Mouse (Mus musculus) activated CD4-positive, CD25-positive, alpha-beta regulatory T cell, adult 4 months (primary cell): ENCODE data around the gene Med17. TPM values are rescaled to one million over a fixed set of nuclear protein-coding genes. Genes with fewer than 3 reads are reported as not detected.

ENCODE experiments used
- ATAC-seq: one replicate; pipeline ENCODE4 v1.8.0; 2017
- polyA plus RNA-seq, 2 experiments: library from polyadenylated mRNA; unstranded; fragments of 100-300 nt; shearing (Covaris generic); gene quantifications; one replicate each; pipeline ENCODE4 v1.2.1; 2017

Med17 gene
- polyA plus RNA-seq, 2 experiments from 2014 or later, result 23.7 to 33.2 TPM

- ATAC-seq, result no peak
These were observed 46.1 kb downstream of the Med17 start for GRCm38 (mm10) chr9:15233604-15234003.

GRCm38 (mm10) chr9:15232445-15232844 is 47.3 kb downstream of the Med17 start:
- ATAC-seq, result no peak

DNA sequence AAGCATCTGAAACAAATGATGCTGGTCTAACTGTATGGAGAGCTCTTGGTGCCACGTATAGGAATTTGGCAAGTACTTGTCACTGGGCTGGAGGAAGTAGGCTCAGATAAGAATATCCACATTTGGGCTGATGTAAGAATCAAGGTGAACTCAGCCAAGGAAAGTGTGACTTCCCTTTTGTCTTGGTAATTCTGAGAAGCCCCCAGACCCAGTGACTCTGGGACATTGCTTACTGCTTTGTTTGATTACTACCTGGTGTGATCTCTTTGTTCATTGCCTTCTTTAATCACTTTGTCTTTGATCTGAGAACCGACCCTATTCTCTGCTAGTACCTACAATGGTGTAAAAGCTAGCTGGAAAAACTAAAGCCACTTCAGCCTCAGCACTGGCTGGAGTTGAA is 54.8 kb downstream of the Med17 start:
- no peak for ATAC-seq

DNA sequence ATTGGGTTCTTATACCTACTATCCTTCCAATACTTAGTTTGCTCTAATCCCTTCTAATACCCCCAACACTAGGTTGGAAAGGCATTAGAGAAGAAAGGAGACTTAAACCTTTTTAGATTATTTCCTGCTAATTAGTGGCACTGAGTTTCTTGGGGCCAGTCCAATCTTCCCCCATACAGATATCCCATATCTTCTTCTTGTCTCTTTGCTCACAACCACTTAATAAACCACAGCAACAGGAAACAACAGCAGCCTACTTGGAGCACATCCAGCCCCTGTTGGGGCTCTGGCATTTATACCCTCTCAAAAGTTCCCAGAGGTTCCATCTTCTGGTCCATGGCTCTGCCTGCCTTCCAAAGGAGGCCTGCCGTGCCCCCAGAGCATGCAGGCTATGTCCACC is 66.0 kb downstream of the Med17 start:
- no peak for ATAC-seq

DNA sequence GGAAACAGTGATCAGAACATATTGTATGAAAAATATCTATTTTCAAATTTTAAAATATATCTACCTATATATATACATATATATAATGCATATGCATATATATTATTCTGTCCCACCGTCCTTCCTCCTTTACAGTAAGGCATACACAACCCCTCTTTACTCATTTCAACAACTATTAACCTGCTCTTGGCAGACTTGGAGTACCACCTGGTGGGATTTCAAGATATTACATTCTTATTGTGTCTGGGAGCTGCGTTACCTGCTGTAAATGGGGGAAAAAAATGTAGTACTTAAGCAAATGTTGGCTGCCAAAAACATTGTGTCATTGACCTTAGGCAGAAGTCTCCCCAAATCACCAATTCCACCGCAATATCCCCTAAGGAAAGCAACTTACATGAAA is 67.9 kb downstream of the Med17 start:
- ATAC-seq, result no peak

Other genes starting within 250 kb of the Med17 start
- gene Panx1, start 234.5 kb downstream of the Med17 start, polyA plus RNA-seq, result 10 to 100 TPM; 27.2 to 27.5 TPM
- gene Hephl1, start 167.8 kb downstream of the Med17 start, polyA plus RNA-seq, result not detected
- not detected for gene Vstm5, start 40.9 kb downstream of the Med17 start, polyA plus RNA-seq
- gene Taf1d, start 26.3 kb upstream of the Med17 start, polyA plus RNA-seq, result 100 to 1,000 TPM; 111 to 135 TPM
- gene 4931406C07Rik, start 26.5 kb upstream of the Med17 start, polyA plus RNA-seq, result 1 to 10 TPM; 3.4 to 3.7 TPM
- gene Cep295, start 77.9 kb upstream of the Med17 start, polyA plus RNA-seq, result 10 to 100 TPM; 19.1 to 25.8 TPM
- gene Smco4, start 213.5 kb upstream of the Med17 start, polyA plus RNA-seq, result 10 to 100 TPM; 26.7 to 55.5 TPM